Mouse (Mus musculus): ENCODE data around the gene Unk.
A peak's percentile ranks its signal among the peaks of the same experiment; 100 is the strongest.
"Not testable (repeated sequence)": the region's sequence is repeated elsewhere in the genome, so short reads cannot be mapped to it uniquely, and the experiment has no call there.

Gene Unk

DNA sequence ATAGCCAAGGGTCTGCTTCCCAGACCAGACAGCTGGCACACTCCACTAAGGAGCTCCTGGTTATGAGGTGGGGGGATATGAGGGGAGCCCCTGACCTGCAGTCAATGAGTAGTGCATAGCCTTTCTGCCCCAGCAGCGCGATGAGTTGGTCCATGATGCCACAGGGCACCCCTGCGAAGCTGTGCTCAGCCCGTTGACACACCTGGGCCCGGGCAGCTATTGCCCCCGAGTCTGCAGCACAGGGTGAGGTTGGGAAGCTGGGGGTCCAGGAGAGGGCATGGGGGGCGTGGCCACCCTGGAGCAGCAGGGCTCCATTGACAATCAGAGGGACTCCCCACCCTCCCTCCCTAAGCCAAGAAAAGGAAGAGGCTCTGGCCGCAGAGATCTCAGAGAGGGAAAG is 20.0 kb upstream of the Unk start:
- no peak for DNase-seq (ENCODE audit: low read depth, low spot score)

DNA sequence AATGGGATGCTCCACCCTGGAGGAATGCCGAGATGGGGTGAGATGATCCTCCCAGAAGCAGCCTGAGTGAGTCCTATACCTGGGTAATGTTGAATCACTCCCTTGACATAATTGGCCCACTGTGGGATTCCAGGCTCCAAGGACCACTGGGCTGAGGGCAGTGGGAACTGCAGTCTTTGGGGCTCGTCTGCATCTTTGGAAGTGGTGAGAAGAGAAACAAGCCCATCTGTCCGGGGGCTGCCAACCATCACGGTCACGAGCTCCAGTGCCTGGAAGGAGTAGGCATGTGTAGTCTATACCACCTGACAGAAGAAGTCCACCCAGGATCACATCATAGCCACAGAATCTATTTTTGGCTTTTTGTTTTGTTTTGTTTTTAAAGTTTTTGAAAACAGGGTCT is 19.2 kb upstream of the Unk start:
- DNase-seq (ENCODE audit: low read depth, low spot score) = no peak

GRCm38 (mm10) chr11:116011529-116012261 is 18.4 kb upstream of the Unk start:
- no peak for DNase-seq (ENCODE audit: low read depth, low spot score)

DNA sequence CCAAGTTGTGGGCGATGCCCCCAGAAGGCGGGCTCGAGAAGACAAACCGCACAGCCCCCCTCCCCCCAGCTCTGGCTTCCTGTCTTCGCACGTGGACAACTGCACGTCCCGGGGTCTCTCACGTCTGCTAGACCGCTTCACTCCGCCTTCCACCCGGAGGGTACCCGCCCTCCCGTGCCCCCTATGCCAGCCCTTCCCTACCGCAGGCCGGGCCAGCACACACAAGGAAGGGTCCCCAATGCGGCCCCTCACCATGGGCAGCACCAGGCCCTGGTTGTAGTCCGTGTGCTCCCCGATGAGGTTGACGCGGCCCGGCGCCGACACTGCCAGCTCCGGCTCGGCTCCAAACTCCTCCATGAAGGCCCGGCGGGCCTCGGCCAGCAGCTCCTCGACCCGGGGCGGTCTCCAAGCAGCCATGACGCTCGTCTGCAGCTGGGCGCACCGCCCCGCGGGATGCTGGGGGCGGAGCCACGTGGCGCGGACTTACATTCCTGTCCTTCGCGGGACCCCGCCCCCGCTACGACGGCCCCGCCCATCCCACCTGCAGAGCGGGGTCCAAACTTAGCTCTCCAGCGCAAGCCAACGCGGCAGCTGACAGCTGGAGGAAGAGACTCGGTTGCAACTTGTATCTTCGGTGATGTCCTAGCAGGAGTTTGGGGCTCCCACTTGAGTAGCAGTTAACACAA is 17.7 kb upstream of the Unk start, which contains the start of gene Galk1:
Gene Galk1 (minus strand): TSS at position 458 of the 686 bp plus-strand sequence.
- DNase-seq (ENCODE audit: low read depth, low spot score) = peak; percentile 90

GRCm38 (mm10) chr11:116014821-116015220 is 15.3 kb upstream of the Unk start:
- DNase-seq (ENCODE audit: low read depth, low spot score) = no peak

- DNase-seq (ENCODE audit: low read depth, low spot score) = no peak
These were observed 12.0 kb upstream of the Unk start for GRCm38 (mm10) chr11:116018106-116018505.

DNA sequence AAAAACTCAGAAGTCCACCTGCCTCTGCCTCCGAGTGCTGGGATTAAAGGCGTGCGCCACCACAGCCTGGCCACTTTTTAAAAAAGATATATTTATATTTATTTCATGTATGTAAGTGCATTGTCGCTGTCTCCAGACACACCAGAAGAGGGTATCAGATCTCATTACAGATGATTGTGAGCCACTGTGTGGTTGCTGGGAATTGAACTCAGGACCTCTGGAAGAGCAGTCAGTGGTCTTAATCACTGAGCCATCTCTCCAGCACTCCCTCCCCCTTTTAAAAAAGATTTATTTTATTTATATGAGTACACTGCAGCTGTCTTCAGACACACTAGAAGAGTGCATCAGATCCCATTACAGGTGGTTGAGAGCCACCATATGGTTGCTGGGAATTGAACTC is 11.3 kb upstream of the Unk start:
- not testable (repeated sequence) for DNase-seq (ENCODE audit: low read depth, low spot score)

DNA sequence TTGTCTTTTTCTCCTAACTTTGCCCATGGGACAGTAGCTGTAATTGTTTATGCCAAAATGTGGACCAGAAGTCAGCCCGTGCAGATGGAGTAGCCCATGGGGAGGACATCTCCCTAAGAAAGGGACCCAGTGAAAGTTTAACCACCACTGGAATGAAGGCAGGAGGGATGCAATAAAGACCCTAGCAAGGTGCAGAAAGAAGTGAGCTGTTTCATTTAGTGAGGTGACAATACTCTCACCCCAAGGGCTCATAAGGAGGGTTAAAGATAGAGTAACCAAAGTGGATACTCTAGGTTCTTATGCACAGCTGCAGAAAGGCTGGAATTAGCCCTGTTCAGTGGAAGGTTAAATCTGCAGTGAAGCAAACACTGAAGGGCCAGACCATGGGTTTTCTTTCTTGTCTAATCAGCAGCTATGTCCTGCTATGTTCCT is 10.7 kb upstream of the Unk start:
- DNase-seq (ENCODE audit: low read depth, low spot score) = no peak

DNA sequence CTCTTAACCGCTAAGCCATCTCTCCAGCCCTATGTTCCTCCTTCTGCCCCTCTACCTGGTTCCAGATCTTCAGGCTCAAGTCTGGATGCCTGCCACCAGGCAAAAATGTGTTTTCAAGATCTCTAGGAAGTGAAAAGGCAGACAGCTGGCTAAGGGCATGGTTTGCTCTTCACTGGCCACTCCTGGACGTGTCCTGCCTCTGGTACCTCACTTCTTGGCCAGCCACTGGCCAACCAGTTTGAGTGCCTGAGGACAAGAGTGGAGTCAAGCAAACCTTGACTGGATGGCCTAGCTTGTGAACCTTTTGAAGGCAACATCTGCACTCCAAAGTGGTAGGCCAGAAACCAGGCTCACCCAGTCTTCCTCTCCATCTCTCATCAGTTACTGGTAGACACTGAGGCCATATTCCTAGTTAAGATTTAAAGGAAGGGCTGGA is 10.1 kb upstream of the Unk start:
- no peak for DNase-seq (ENCODE audit: low read depth, low spot score)

DNA sequence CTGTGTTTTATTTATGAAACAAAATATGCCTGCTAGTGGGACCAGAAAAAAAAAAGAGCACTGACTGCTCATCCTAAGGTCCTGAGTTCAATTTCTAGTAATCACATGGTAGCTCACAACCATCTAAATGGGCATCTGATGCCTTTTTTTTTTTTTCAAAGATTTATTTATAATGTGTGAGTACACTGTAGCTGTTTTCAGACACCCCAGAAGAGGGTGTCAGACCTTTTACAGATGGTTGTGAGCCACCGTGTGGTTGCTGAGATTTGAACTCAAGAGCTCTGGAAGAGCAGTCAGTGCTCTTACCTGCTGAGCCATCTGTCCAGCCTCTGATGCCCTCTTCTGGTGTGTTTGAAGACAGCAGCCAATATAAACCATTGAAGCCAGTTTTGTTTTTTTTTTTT is 9.6 kb upstream of the Unk start:
- DNase-seq (ENCODE audit: low read depth, low spot score) = no peak

DNA sequence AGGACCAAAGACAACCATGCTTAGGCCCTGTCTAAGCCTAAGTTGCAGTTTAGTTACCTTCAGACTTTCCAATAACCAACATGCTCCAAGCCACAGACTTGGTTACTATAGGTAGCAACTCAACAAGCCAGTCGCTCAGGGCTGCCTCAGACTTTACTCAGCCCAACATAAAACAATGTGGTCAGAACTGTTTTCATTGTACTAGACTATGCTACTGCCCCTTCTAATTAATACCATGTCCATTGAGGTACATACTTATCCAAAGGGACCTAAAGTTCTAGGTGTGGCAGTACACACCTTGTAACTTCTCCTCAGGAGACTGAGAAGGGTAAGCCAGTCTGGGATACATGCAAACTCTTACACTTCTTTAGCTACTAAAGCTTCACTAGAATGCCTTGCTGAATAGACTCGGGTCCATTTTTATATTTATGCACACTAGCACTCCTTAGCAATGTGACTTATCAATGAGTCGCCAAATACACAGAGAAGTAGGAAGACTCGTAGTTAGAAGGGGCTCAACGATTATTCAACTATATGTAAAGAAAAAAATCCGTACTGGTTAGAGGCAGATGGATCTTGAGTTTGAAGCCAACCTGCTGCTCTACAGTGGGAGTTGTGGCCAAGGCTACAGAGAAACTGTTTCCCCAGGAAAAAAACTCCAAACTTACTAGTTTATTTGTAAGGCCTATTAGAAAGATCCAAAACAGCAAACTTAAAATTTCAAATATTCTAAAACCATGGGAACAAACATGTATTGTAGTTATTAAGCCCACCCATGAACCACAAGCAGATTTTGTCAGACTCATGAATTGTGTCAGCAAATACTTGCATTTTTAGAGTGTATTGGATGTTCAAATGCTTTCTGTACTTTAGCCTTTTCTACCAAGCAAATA is 8.5 kb upstream of the Unk start:
- no peak for DNase-seq (ENCODE audit: low read depth, low spot score)

DNA sequence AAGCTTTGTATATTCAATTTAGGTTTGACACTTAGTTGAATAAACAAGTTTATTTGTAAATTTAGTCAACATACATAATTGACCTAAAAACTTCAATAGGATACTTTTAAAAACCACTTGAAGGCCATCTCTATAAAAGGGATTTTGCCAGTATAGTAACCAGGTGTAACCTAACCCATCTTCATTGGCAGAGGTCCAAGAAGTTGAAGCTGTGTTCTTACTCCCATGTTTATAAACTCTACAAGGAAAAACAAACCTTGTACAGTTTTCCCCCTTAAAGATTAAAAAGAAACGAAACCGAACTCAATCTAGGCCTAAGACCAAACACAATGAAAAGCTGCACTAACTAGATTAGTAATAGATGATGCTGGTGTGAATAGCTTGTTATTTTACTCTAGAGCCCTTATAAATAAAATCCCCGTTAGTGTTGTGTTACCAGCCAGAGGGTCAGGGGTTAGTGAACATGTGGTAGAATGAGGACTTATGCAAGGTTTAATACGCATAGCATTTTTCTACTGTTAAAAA is 7.8 kb upstream of the Unk start:
- DNase-seq (ENCODE audit: low read depth, low spot score) = no peak

DNA sequence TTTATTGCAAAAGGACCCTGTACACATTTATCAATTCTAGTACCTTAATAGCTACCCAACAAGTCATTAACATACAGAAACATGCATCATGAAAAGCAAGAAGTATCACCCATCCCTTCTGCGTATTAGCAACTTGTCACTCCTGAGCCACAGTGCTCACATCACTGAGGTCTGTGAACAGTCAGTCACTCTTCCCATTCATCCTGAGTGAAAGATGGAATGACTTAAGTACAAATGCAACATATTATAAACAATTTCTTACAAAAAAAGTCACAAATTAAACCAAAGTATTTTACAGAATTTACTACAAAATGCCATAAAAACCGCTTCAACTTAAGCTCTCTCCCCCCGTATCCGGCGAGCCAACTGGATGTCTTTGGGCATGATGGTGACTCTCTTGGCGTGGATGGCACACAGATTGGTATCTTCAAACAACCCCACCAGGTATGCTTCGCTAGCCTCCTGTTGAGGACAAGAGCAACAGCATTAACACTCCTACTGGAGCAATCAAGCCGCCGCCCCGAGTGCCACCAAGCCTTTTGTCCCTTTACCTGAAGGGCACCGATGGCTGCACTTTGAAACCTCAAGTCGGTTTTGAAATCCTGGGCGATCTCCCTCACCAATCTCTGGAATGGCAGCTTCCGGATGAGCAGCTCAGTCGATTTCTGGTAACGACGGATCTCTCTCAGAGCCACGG is 6.9 kb upstream of the Unk start:
- not testable (repeated sequence) for DNase-seq (ENCODE audit: low read depth, low spot score)

DNA sequence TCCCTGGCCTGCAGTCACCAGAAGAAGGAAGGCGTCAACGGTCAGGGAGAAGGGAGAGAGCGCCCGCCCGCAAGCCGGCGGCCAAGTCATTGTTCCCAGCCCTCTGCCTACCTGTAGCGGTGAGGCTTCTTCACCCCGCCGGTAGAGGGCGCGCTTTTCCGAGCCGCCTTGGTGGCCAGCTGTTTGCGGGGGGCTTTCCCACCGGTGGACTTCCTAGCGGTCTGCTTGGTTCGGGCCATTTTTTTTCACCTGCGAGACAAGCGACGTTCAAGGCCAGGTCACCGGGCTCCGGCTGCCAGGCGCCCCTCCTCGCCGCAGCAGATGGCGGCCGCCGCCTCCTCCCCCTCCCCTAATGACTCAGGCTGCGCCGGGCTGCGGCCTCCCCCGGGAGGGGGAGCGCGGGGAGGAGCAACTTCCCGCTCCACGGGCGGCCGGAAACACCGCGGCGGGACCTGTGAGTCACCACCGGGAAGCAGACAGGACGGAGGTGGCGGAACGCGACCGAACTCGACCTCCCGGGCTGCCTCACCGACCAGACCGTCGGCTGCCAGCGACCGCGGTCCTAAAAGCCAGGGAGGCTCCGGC is 6.3 kb upstream of the Unk start:
- no peak for DNase-seq (ENCODE audit: low read depth, low spot score)

- peak; percentile 97 for DNase-seq (ENCODE audit: low read depth, low spot score)
These were observed 5.7 kb upstream of the Unk start for GRCm38 (mm10) chr11:116024356-116024808.

GRCm38 (mm10) chr11:116025056-116025845 is 4.9 kb upstream of the Unk start:
- DNase-seq (ENCODE audit: low read depth, low spot score) = no peak

GRCm38 (mm10) chr11:116027756-116028155 is 2.4 kb upstream of the Unk start, which contains the start of gene H3f3b:
Gene H3f3b, minus strand, starts transcription at chr11:116027962.
- DNase-seq (ENCODE audit: low read depth, low spot score) = no peak

- no peak for DNase-seq (ENCODE audit: low read depth, low spot score)
These were observed 1.8 kb upstream of the Unk start for GRCm38 (mm10) chr11:116028177-116028865.
